Comparison of ENCODE assay signal across 8 mouse cellular contexts in genomic region chr5:75066715-75067114, GRCm38 (mm10). TPM values are rescaled to one million over a fixed set of nuclear protein-coding genes. Genes with fewer than 3 reads are reported as not detected.
DNase-seq lines count a peak whose midpoint lies in the region; ATAC-seq and TF ChIP-seq lines count a peak whose summit lies in the region.

No protein-coding gene starts in this region.

- peak overlapping the region; percentile 34; the same call in 1 of the 2 replicates for H3K9ac ChIP-seq in kidney, embryonic 14.5 days (ENCODE audit: low read depth, low read length)
- H3K9ac ChIP-seq in embryonic facial prominence, embryonic 14.5 days (ENCODE audit: low read depth, low read length) = peak overlapping the region; percentile 51
- peak overlapping the region; percentile 50 for H3K9ac ChIP-seq in limb, embryonic 13.5 days

- H3K4me1 ChIP-seq in kidney, embryonic 14.5 days (ENCODE audit: control insufficient read depth, insufficient read depth, low read length) = peaks cover 10% of the 10 kb centered on the region; the same call in 1 of the 2 replicates
- 0 out of 2 replicates have a peak, but pooled peaks cover 9% of the 10 kb centered on the region for H3K4me1 ChIP-seq in embryonic facial prominence, embryonic 14.5 days (ENCODE audit: control insufficient read depth, insufficient read depth, low read length)
- peaks cover 27% of the 10 kb centered on the region for H3K4me1 ChIP-seq in limb, embryonic 13.5 days
- peaks cover 14% of the 10 kb centered on the region; the same call in 1 of the 2 replicates for H3K4me1 ChIP-seq in olfactory bulb, adult 2 months (ENCODE audit: control insufficient read depth, insufficient read depth, low read length)

- no peak for DNase-seq in kidney, postnatal 10 days
- peak; percentile 63 for DNase-seq in embryonic facial prominence, embryonic 14.5 days (ENCODE audit: low spot score)
- no peak for DNase-seq in left cerebral cortex, postnatal 36 days (ENCODE audit: low spot score in 2 of 2)
- DNase-seq in spleen, postnatal 14 days (ENCODE audit: low spot score in 2 of 2) = no peak
- no peak for DNase-seq in gastrocnemius, postnatal 10 days

- peaks cover 50% of the 10 kb centered on the region for H3K27me3 ChIP-seq in kidney, embryonic 14.5 days (ENCODE audit: control insufficient read depth, insufficient read depth, low read length)
- peaks cover 51% of the 10 kb centered on the region for H3K27me3 ChIP-seq in embryonic facial prominence, embryonic 14.5 days (replicated peaks; ENCODE audit: control insufficient read depth, insufficient read depth, low read length)
- H3K27me3 ChIP-seq in limb, embryonic 13.5 days = peaks cover 60% of the 10 kb centered on the region

- H3K4me3 ChIP-seq in kidney, embryonic 14.5 days (ENCODE audit: low read length) = peak overlapping the region; percentile 49
- peak overlapping the region; percentile 51 for H3K4me3 ChIP-seq in embryonic facial prominence, embryonic 14.5 days (ENCODE audit: low read depth, low read length)
- peak overlapping the region; percentile 50 for H3K4me3 ChIP-seq in limb, embryonic 13.5 days
- peak overlapping the region; percentile 25; the same call in 1 of the 2 replicates for H3K4me3 ChIP-seq in olfactory bulb, adult 2 months (ENCODE audit: insufficient read depth, low read depth, low read length)

- WGBS in kidney, embryonic 14.5 days = under 1% methylated on average over 8 of the region's 10 CpGs
- 1% methylated on average over 4 of the region's 10 CpGs for WGBS in embryonic facial prominence, embryonic 14.5 days
- WGBS in limb, embryonic 13.5 days = 5% methylated on average over 7 of the region's 10 CpGs
- 12% methylated on average over 10 of the region's 10 CpGs for WGBS in olfactory bulb, adult 2 months

- peak overlapping the region; percentile 79 for H3K4me2 ChIP-seq in kidney, embryonic 14.5 days (replicated peaks; ENCODE audit: low read depth, low read length)
- peak overlapping the region; percentile 93 for H3K4me2 ChIP-seq in embryonic facial prominence, embryonic 14.5 days (ENCODE audit: low read depth, low read length)
- H3K4me2 ChIP-seq in limb, embryonic 13.5 days (replicated peaks) = peak overlapping the region; percentile 84

- intact Hi-C loops in left cerebral cortex, postnatal 36 days (cut with DNase I) = no loop called here

- no peak for TF ChIP-seq POLR2A in olfactory bulb, adult 2 months (IDR thresholded peaks at IDR 0.05; ENCODE audit: insufficient read depth, low read depth, low read length)

- H3K27ac ChIP-seq in kidney, embryonic 14.5 days (ENCODE audit: low read depth, low read length) = no peak overlapping the region
- H3K27ac ChIP-seq in embryonic facial prominence, embryonic 14.5 days (replicated peaks; ENCODE audit: low read depth, low read length) = no peak overlapping the region
- H3K27ac ChIP-seq in limb, embryonic 13.5 days = no peak overlapping the region
- no peak overlapping the region for H3K27ac ChIP-seq in olfactory bulb, adult 2 months (ENCODE audit: insufficient read depth, low read depth, low read length)

- H3K36me3 ChIP-seq in kidney, embryonic 14.5 days (ENCODE audit: control insufficient read depth, insufficient read depth, low read length) = no peaks in the 10 kb centered on the region
- H3K36me3 ChIP-seq in embryonic facial prominence, embryonic 14.5 days (ENCODE audit: control insufficient read depth, insufficient read depth, low read length) = no peaks in the 10 kb centered on the region
- no peaks in the 10 kb centered on the region for H3K36me3 ChIP-seq in limb, embryonic 13.5 days

- ATAC-seq in kidney, embryonic 14.5 days (ENCODE audit: low FRiP score, low TSS enrichment) = peak; percentile 53
- ATAC-seq in embryonic facial prominence, embryonic 14.5 days (ENCODE audit: low read depth) = peak; percentile 81
- 0 out of 2 replicates have a peak, but pooled peaks have one; percentile 33 for ATAC-seq in limb, embryonic 13.5 days (ENCODE audit: low FRiP score, low read depth)

- TF ChIP-seq CTCF in olfactory bulb, adult 2 months (IDR thresholded peaks at IDR 0.05; ENCODE audit: insufficient read depth, low read depth, low read length) = no peak

- no peaks in the 10 kb centered on the region; the same call in 1 of the 2 replicates for H3K9me3 ChIP-seq in kidney, embryonic 14.5 days (ENCODE audit: control insufficient read depth, low read length)
- H3K9me3 ChIP-seq in embryonic facial prominence, embryonic 14.5 days (ENCODE audit: control insufficient read depth, low read length) = no peaks in the 10 kb centered on the region
- peaks cover 6% of the 10 kb centered on the region; the same call in 1 of the 2 replicates for H3K9me3 ChIP-seq in limb, embryonic 13.5 days

RNA-seq across cellular contexts. Expression of gene Gsx2, which starts 8.7 kb away (rescaled TPM):
- not detected in 2 replicates for polyA plus RNA-seq in kidney, embryonic 14.5 days (2014; fragmentation: Nextera tagmentation; extraction: Ambion mirVana)
- polyA plus RNA-seq in embryonic facial prominence, embryonic 14.5 days (2014; fragmentation: Nextera tagmentation; extraction: Ambion mirVana) = not detected in 2 replicates
- not detected in 2 replicates for polyA plus RNA-seq in limb, embryonic 13.5 days (2015; fragmentation: Nextera tagmentation; extraction: Ambion mirVana)
- polyA plus RNA-seq in olfactory bulb, adult 2 months (2012; ENCODE audit: insufficient read depth, insufficient read length, low replicate concordance, missing spikeins) = not detected in 2 replicates
- total RNA-seq in left cerebral cortex, postnatal 36 days (2021) = under 1 TPM in 1 of 2 experiments, not detected in 1; 0.39 TPM
- total RNA-seq in gastrocnemius, postnatal 10 days (2021) = not detected

RNA-seq across cellular contexts. Expression of gene Chic2, which starts 22.1 kb away (rescaled TPM):
- polyA plus RNA-seq in kidney, embryonic 14.5 days (2014; fragmentation: Nextera tagmentation; extraction: Ambion mirVana) = 40.4 and 51.8 TPM in 2 replicates
- polyA plus RNA-seq in embryonic facial prominence, embryonic 14.5 days (2014; fragmentation: Nextera tagmentation; extraction: Ambion mirVana) = 46.5 and 53.4 TPM in 2 replicates
- 30.5 and 35.2 TPM in 2 replicates for polyA plus RNA-seq in limb, embryonic 13.5 days (2015; fragmentation: Nextera tagmentation; extraction: Ambion mirVana)
- 415 TPM in 1 of 2 replicates, not detected in the other for polyA plus RNA-seq in olfactory bulb, adult 2 months (2012; ENCODE audit: insufficient read depth, insufficient read length, low replicate concordance, missing spikeins)
- total RNA-seq in left cerebral cortex, postnatal 36 days (2021) = 10 to 100 TPM; 15.3 to 18.8 TPM
- total RNA-seq in gastrocnemius, postnatal 10 days (2021) = 10 to 100 TPM; 24.5 to 25.9 TPM
